Mouse (Mus musculus) bone marrow, adult 2 months (tissue): ENCODE data around the gene Hoxa5. TPM values are rescaled to one million over a fixed set of nuclear protein-coding genes. Genes with fewer than 3 reads are reported as not detected.

Experiments
- H3K27ac ChIP-seq: fragments of 200-500 bp; 2 replicates; pipeline ENCODE4 v1.5.1; 2012; ENCODE audit warnings: low read depth, mild to moderate bottlenecking, control low read depth, inconsistent platforms, low read length; ENCODE audit not compliant: control insufficient read depth, poor library complexity, insufficient read depth
- H3K4me1 ChIP-seq: fragments of 200-500 bp; 2 replicates; pipeline ENCODE4 v1.6.1; 2011; ENCODE audit warnings: low read length; ENCODE audit not compliant: control insufficient read depth, insufficient read depth
- H3K4me3 ChIP-seq: fragments of 200-500 bp; replicated peaks from 2 replicates; pipeline ENCODE3; 2011; ENCODE audit warnings: mild to moderate bottlenecking, low read depth, low read length, control low read depth; ENCODE audit not compliant: control insufficient read depth
- CTCF ChIP-seq: fragments of 200-500 bp; IDR thresholded peaks from 2 replicates; pipeline ENCODE4 v1.5.1; 2011; ENCODE audit warnings: low read length, control low read depth; ENCODE audit not compliant: control insufficient read depth, insufficient read depth
- POLR2A ChIP-seq: fragments of 200-500 bp; IDR thresholded peaks from 2 replicates; pipeline ENCODE4 v1.6.1; 2011; ENCODE audit warnings: low read depth, mild to moderate bottlenecking, control low read depth, low read length, borderline replicate concordance; ENCODE audit not compliant: control insufficient read depth
- WGBS: fragments of 180-500 bp; shearing (Covaris S2); methylation state at CpG from one replicate; pipeline ENCODE4 v1.1.7; 2018; 5-methylcytosine and 5-hydroxymethylcytosine counted together
- polyA plus RNA-seq: library from polyadenylated mRNA; stranded (reverse); fragments of >200 nt; gene quantifications from 2 replicates; pipeline ENCODE4 v1.2.4, GENCODE M21; 2011; ENCODE audit warnings: low replicate concordance; ENCODE audit not compliant: missing spikeins, insufficient read depth, insufficient read length

Gene Hoxa5
- 1.5 and 2.4 TPM in 2 replicates for polyA plus RNA-seq

DNA sequence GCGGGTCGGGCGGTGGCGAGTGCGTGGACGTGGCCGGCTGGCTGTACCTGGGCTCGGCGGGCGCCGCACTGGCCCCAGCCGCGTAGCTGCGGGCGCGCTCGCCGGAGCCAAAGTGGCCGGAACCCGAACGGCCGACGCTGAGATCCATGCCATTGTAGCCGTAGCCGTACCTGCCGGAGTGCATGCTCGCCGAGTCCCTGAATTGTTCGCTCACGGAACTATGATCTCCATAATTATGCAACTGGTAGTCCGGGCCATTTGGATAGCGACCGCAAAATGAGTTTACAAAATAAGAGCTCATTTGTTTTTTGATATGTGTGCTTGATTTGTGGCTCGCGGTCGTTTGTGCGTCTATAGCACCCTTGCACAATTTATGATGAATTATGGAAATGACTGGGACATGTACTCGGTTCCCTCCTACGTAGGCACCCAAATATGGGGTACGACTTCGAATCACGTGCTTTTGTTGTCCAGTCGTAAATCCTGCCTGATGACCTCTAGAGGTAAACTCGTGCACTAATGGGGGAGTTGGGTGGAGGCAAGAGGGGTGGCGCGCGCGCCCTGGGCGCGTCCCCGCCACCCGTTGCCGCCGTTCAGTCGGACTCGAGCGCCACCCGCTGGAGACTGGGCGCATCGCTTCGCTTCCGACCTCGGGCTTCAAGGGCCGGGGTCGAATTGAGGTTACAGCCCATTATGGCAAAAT is at the start of gene Hoxa5:
TSS of gene Hoxa5 (minus strand) at position 538 of the 703 bp plus-strand sequence.
- no peaks in the 10 kb centered on the region for H3K4me1 ChIP-seq
- H3K27ac ChIP-seq, result no peak within 1 kb of the TSS
- TF ChIP-seq CTCF (no peak), POLR2A (no peak)
- H3K4me3 ChIP-seq, result no peak within 1 kb of the TSS
- 74% methylated on average over 65 of the region's 65 CpGs for WGBS

- Histone ChIP-seq H3K4me3 (no peak overlapping the region), H3K27ac (no peak overlapping the region; the same call in 1 of the 2 replicates), H3K4me1 (no peaks in the 10 kb centered on the region)
- WGBS, result 3% methylated on average over 59 of the region's 59 CpGs
- TF ChIP-seq CTCF, result no peak
- no peak for TF ChIP-seq POLR2A
These were observed 49.4 kb upstream of the Hoxa5 start for GRCm38 (mm10) chr6:52253511-52254500.

GRCm38 (mm10) chr6:52252775-52253376 is 48.5 kb upstream of the Hoxa5 start:
- Histone ChIP-seq H3K4me3 (no peak overlapping the region), H3K4me1 (no peaks in the 10 kb centered on the region), H3K27ac (no peak overlapping the region)
- TF ChIP-seq POLR2A (no peak), CTCF (no peak)
- 4% methylated on average over 35 of the region's 35 CpGs for WGBS

DNA sequence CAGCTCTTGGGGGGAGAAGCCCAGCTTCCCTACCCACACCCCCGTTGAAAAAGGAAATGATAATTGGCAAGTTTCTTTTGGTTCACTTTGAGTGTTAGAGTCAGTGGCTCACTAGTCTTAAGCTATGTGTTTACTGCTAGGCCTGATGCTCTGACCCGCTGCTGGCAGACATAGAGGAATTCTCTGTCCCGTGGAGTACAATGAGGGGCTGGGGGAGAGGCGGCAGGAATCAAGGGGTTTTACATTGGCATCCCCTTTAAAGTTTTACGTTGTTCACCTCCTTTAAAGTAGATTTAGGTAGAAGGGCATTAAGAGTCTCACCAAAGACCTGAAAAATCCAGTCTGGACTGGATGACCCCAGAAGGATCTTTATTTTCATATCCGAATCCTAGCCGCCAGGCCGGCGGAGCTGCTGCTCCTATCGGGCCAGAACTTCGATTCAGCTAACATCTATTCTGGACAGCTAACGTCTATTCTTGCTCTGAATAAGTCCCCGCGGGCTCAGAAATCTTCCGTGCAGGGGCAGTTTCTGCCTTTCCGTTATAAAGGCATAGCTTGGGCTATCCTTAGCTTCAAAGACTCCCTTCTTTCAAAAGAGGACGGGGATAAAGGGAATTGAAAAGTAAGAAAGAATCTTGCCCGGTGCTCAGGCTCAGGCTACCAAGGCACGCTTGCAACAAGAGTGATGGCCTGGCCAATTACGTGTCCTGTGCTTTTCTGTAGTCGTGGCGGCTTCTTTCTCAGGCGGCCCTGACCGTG is 47.8 kb upstream of the Hoxa5 start:
- Histone ChIP-seq H3K4me1 (no peaks in the 10 kb centered on the region), H3K27ac (no peak overlapping the region), H3K4me3 (no peak overlapping the region)
- TF ChIP-seq POLR2A (no peak), CTCF (no peak)
- 10% methylated on average over 24 of the region's 24 CpGs for WGBS

DNA sequence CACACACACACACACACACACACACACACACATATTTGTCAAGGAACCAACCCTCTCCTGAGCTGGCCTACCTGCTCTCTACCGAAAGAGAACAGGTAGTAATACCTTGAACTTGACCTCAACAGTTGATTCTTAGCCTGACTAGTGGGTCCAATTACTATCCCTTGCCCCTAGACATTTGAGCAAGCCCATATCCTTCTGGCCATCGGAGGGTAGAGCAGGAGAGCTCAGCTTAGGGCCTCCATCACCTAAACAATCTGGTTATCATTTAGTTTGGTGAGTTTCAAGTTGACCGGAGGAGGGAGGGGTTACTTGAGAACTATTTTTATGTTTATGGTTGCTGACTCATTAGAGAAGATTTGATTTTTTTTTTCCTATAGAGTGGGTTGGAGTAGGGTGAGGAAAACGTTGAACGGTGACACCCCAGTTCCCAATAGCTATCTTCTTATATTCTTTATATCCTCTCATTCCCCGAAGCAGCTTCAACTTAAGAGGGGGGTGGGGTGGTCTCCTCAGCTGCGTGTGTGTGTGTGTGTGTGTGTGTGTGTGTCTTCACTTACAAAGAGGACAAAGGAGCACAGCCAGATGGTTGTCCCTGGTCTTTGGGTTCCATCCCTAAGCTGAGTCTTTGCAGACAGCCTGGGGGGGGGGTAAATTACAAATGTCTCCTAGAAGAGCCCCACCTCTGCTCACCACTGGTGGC is 46.9 kb upstream of the Hoxa5 start:
- no peak overlapping the region for H3K27ac ChIP-seq
- H3K4me3 ChIP-seq, result no peak overlapping the region
- no peaks in the 10 kb centered on the region for H3K4me1 ChIP-seq
- TF ChIP-seq CTCF, result no peak
- no peak for TF ChIP-seq POLR2A
- 12% methylated on average over 7 of the region's 7 CpGs for WGBS

- no peak for TF ChIP-seq CTCF
- no peak for TF ChIP-seq POLR2A
- Histone ChIP-seq H3K4me3 (no peak overlapping the region), H3K27ac (no peak overlapping the region), H3K4me1 (no peaks in the 10 kb centered on the region)
- 15% methylated on average over 4 of the region's 4 CpGs for WGBS
These were observed 45.4 kb upstream of the Hoxa5 start for GRCm38 (mm10) chr6:52249826-52250225.

- H3K4me3 ChIP-seq, result no peak overlapping the region
- TF ChIP-seq POLR2A (no peak), CTCF (no peak)
- H3K27ac ChIP-seq, result no peak overlapping the region
- WGBS, result 3% methylated on average over 16 of the region's 16 CpGs
- H3K4me1 ChIP-seq, result no peaks in the 10 kb centered on the region
These were observed 45.0 kb upstream of the Hoxa5 start for GRCm38 (mm10) chr6:52249415-52249738.
